Mouse (Mus musculus): ENCODE results near the gene Ampd3.
A peak's percentile ranks its signal among the peaks of the same experiment; 100 is the strongest.

The Ampd3 gene

DNA sequence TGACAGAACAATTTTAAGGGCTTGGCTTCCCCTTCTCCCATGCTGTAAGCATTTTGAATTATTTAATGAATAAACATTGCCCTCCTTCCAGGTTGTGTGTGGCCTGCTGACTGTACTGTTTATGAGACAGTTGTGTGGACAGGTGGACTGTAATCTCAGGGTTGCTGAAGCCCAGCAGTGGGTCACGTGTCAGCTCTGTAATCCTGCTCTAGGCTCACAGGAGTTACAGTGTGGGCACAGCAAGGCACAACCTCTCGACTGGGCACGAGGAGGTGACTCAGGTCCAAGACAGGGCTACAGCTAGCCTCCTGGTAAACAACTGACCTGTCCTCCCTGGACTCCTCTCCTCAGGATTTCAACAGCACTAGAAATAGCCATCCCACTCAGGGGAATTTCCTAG is 4.3 kb downstream of the Ampd3 start:
- no peak for DNase-seq

DNA sequence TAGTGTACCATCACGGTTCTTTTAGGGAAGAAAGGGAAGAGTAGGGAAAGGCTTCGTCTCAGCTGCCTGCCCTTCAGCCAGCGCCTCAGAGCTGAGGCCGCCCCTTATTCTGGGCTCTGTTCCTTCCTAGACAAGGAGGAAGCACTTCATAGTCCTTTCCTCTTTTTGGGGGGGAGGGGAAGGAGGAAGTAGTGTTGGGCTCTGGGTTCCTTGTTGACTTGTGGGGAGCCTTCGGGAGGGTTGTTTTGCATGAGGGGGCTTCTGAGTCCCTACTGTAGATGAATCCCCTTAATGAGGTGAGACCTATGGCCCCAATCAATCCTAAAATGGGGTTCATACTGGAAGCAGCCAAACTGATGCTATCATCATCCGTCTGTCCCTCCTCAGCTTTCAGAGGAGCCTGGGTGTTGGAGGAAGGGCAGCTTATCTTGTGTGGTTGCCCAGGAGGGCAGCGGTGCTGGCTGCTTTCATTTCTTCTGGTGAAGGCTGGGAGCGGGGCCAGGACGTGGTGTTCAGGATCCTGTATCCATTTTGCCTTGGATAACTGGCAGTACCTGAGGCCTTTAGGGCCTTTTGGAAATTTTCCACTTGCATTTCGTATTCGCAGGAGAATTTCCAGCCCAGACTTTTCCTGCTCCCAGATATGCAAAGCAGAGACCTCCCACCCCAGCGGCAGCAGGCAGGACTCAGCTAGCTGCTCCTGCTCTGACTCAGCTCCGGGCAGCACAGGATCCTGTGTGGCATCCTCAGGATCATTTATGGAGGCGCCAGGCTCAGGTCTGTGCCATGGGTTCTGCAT is 5.4 kb downstream of the Ampd3 start:
- peak; percentile 28 to 37 for DNase-seq

DNA sequence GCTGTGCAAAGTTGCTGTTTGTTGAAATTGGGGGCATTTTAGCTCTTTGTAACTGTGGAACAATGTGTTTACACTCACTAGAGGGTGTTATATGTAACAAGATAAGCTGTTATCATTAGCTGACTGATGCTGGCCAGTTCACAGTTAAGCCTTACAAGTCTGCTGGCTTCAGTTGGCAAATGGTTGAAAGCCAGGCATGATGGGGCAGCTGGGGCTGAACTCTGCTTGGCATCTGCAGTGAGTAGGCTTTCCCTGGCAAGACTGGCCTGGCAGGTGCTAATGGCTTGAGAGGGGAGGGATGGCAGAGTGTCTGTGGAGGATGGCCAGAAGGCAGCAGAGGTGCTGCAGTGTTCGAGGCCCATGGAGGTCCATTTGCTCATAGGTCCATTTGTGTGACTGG is 6.1 kb downstream of the Ampd3 start:
- DNase-seq: no peak

DNA sequence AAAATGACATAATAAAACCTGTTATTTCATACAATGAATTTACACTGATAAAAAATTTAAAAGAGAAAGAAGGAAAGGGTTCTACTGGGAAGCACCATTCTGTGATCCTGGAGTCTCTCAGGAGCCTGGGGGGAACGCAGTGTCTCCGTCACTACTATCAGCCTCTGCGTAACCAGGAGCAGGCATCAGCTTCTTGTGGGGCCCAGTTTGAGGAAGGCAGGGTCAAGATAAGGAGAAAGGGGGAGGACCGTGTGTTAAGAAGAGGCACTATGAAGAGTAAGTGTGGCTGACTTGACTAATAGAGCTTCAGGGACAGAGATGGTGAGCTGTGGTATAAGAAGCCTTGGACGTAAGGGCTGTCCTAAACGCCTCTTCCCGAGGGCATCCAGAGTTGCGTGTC is 6.7 kb downstream of the Ampd3 start:
- no peak for DNase-seq

DNA sequence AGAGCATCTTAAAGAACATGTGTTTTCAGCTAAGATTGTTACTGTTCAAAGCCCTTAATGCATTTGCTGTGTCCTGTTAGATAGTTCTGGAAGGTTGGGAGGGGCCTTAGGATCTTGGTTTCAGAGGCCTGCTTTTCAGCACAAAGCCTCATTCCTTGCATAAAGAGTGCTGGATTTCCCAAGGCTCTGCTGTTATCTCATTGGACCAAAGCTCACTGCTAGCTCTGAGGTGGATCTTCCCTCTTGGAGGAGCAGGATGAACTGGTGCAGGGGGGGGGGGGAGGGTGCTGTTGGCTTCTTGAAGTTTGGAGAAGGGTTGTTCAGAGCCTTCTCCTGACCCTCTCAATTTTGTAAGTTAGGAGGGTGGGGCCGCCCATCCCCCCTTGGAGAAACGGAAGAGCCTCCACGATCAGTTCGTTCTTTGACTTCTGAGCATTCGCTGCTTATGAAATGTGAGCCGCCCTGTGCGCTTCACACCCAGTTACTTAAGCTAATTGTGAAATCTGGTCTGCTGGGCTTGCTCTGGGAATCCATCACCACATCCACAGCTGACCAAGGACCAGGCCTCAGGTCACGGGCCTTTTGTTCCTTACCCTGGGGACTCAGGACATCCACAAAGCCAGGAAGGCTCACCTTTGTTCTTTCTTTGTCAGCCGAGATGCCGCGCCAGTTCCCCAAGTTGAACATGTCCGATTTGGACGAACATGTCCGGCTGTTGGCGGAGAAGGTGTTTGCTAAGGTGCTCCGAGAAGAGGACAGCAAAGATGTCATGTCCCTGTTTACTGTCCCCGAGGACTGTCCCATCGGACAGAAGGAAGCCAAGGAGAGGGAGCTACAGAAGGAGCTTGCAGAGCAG is 9.4 kb downstream of the Ampd3 start:
- DNase-seq: no peak

DNA sequence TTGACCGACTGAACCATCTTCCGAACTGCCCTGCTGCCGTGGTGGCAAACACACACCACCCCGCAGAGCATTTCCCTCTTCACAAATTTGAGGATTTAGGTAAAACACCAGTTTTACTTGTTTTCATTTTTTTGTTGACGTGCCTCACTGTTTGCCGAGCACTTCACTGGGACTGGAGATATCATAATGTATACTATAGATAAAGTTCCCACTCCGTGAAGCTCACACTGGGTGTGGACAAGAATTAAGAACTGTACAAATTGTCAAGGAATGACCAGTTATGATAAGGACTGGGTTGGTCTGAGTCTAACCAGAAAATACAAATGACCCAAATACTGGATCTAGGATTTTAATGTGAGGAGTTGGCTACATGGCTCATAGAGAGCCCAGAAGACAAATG is 10.9 kb downstream of the Ampd3 start:
- DNase-seq: no peak

DNA sequence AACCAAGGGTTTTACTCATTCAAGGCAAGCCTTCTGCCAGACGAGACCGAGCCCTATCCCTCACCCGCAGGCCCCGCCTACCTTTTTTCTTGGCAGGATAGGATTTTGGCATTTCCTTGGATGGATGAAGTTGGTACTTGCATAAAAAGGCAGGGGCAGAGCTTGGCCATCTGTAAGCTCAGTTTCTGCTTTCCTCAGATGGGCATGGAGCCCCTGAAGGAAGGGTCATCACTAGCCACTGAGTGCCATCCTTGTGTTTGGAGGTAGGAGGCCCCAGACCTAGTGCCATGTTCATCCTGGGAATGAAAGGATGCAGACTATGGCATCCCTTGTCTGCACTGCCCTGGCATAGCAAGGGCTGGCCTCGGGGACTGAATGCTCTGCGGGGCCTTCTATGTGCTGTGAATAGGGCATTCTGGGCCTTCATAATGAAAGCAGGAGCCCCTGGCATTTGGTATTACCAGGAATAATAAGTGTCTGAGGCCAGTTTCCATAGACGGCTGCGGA is 11.7 kb downstream of the Ampd3 start:
- no peak for DNase-seq

DNA sequence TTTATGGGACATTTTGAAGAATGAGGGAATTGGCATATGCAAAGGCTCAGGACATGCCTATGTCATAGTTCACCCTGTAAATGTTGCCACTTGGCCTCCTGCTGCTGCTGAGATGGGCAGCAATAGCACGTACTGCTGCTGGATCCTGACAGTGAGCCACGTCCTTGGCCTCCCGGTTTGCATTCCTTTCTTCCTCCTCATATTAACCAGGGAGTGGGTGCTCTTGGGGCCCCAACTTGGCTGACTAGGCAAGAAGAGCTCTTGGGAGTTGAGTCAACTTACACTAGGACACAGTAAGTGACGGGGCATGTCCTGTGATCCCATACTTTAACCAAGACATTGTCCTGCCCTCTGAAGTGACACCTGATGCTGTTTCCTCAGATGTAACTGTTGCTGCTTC is 12.5 kb downstream of the Ampd3 start:
- no peak for DNase-seq

DNA sequence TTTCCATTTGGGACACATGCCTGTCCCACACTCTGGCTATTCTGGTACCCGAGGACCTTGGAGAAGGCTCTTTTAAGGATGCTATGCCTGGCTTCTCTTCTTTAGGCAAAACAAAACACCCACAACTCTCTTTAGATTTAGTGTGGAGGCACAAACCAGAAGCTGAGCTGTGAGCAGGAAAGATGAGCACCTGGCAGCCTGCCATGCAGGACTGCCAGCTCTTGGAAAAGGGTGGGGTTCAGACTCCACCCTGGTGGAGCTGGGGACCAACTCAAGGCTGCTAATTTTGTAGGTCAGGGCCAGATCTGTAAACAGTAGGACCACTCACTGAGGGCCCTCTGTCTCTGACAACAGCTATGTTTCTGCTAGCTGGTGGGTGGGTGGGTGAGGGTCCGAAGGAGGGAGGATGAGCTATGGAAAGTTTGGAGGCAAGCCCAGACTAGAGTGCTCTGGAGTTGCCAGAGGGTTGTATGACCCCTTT is 13.3 kb downstream of the Ampd3 start:
- no peak for DNase-seq

DNA sequence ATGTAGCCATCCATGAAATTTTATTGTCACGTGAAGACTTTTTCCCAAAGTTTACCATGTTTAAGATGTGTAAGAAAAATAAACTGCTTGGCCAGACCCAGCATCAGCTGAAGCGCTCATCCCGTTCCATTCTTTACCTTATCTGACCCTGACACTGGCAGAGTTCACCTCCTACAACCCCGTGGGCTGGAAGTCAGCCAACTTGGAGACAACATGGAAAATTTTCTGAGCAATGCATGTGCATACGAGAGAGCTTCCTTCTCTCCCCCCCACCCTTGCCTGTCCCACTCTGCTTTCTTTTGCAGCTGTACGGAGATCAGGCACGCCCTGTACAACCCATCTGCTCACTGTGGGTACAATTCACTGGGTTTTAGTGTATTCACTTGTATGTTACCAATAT is 14.1 kb downstream of the Ampd3 start:
- DNase-seq: no peak

DNA sequence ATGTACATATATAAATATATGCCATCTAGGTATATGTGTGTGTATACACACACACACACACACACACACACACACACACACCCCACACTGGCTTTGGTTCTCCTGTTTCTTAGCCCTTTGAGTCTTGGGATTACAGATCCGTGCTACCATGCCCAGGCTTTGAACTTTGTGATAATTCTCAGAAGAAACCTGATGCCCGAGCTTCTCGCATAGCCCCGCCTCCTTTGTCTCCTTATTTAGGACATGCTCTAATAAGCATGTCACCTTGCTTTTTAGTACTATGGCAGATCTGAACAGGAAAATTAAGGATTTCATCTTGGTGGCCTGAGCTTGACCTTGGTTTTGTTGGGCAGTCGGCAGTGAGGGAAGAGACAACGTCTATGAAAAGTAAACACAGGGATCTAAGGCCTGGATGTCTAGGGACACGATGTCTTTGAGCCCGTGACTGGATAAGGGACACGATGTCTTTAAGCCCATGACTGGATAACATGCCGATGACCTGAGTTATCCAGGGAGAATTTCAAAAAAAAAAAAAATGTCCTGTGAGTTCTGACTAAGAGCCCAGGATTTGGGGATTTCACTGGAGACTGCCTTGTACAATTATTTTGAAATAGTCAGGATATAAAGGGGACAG is 15.0 kb downstream of the Ampd3 start:
- no peak for DNase-seq

DNA sequence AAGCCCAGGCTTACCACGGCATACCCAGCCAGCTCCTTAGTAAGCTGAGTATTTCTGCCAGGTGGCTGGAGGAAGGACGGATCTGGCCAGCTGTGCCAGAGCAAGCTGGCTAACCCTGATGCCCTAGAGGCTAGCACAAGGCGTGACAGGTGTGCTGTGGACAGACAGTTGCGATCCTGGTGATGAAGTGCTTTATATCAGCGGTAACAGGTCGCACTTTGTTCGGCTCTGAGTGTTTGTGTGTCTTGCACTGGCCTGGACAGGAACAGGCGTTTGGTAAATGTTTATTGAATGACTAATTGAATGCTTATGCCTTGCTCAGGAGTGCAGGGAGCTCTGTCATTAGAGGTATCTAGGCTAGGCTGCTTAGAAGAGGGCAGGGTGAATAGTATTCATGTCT is 17.0 kb downstream of the Ampd3 start:
- no peak for DNase-seq

DNA sequence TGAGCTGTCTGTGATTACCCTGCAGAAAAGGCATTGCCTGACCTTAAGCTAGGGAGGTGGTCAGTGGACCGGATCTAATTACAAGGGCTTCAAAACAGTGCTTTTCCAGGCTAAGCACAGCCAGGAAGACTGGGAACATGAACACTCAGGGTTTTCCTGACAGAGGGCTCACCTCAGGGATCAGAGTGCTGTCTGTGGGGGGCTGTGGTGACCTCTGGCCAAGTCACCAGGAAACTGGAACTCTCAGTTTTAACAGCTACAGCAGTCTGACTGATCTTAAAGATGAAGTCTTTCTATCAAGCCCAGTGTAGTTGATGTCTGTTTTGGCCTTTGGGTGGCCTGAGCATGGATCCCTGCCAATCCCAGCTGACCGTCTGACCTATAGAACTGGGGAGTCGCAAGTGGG is 17.7 kb downstream of the Ampd3 start:
- no peak for DNase-seq

DNA sequence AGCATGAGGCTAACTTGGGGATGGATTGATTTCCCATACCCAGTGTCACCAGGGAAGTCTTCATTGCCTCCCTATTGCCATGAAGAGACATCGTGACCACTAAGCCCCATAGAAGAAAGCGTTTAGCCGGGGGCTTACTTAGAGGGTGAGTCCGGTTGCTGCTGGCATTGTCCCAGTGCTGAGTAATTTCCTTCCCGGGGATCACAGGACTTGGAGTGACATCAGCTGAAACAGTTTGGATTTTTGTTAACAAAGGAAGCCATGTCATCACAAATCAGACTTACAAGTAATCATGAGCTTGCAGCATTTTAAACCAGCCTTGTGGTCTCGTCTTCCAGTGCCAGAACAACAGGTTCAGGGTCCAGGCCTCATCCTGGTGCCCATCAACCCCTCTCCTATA is 19.3 kb downstream of the Ampd3 start:
- DNase-seq: no peak

DNA sequence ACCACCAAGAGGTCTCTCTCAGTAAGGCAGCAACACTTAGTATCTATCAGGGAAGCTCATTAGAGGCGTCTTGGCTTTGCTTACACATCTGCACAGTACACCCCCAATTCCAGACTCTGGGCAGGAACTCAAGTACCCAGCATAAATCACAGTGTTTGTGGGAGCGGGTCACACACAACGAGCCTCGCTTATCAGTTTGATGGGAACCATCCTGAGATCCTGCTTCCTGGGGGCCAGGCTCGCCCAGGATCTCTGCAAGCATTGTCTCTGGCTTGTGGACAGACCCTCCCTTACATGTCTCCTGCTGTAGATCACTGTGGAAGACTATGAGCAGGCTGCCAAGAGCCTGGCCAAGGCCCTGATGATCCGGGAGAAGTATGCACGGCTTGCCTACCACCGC is 22.9 kb downstream of the Ampd3 start:
- no peak for DNase-seq

DNA sequence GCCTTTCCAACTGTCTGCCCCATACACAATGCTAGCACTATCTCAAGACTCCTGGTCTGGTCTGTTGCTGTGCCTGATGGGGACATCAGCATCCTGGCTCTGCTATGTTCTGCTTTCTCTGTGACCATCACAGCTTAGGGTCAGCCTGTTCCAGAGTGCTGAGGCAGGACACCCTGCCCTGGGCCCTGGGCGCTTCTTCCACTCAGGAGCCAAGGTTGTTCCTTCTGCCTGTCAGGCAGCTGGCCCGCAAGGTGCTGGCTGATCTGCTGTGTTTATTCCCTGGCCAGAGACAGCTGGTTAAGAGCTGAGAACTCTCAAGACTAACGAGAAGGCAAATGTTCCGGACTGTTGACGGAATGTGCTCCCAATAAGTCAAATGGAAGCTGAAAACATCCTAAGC is 24.2 kb downstream of the Ampd3 start:
- no peak for DNase-seq

DNA sequence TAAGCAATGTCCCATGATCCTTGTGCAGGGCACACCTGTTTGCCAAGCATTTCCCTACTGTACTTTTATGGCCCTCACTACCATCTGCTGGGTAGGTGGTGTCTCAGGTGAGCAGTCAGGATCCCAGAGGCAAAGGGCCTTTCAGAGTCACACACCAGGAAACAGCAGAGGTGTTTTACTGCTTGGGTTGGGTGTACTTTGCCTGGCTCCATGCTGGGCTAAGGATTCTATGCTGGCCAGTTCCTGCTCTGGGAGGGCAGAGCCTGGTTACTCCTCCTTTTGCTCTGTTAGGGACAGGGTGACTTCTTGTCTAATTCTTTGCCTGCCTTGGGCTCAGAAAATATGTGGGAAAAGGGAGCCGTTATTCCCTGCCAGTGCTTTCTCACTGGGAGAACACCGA is 24.8 kb downstream of the Ampd3 start:
- no peak for DNase-seq

DNA sequence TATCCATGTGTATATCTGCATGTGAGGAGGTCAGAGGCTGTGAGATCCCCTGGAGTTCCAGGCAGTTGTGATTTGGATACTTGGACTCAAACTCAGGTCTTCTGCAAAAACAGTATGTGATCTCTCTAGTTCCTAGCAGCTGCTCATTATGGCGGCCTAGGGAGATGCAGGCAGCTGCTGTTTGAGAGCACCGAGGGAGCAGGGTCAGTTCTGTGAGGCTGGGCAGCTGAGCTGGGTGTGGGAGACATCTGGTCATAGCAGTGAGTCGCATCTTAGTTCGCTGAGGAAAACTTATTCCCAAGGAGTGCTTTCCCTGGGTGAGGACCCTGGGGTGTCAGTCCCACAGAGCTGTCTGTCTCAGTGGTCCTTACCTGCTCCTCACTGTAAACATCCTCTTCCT is 26.7 kb downstream of the Ampd3 start:
- no peak for DNase-seq

DNA sequence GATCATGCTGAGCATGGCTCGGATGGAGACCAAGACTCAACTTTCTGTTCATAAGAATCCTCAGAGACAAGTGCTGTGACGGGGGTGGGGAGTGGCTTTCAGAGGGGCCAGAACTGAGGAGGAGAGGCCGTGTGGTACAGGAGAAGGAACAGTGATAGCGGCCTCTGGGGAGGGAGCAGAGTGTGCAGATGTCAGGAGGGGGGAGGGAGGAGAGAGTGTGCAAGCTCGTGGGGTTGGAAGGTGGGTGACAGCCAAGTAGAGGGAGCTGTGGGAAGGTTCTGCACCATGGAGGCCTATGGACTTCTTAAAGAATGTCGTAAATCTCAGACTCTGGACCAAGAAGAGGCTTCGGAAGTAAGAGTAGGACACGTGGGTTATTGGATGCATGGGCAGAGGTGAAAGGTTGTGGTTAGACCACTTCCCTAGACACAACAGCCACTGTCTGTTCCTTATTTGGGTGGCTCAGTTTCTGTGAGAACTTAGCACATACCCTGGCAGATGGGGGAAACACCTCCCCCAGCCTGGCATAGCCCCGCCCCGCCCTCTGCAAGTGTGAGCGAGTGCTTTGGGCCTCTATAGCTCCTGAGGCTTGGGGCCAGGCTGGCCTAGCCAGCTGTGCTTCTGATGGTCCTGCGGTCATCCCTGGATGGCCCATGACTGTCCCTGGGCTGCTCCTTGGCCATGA is 28.5 kb downstream of the Ampd3 start:
- DNase-seq: peak; percentile 71 to 80

DNA sequence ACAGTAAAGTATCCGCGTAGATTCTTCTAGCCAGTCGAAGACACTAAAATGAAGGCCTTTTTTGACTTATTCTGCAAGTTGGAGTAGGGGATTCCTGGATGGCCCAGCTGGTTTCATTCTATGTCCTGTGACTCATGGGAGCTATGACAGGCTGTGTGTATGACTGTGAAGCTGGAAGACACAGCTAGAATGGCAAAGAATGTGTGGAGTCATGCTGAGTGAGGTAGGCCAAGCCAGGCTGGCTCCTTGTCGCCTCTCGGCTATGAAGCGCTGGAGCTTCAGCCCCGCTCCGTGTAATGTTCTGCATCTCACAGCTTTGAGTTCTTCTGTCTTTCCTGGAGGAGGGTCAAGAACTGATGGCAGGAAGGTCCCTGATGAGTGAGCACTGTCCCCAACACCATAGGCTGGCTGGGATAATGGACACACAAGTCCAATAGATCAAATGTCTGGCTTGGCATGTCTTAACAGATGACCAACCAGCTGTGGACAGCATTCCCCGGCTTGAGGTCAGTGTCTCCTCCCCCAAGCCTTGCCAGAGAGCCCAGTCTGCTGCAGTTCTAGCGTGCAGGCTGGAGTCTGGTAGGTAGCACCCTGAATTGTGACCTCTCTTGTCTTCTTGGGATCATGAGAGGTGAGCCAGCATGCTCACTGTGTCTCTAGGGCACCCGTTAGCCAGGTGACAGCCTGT is 29.9 kb downstream of the Ampd3 start:
- no peak for DNase-seq

DNA sequence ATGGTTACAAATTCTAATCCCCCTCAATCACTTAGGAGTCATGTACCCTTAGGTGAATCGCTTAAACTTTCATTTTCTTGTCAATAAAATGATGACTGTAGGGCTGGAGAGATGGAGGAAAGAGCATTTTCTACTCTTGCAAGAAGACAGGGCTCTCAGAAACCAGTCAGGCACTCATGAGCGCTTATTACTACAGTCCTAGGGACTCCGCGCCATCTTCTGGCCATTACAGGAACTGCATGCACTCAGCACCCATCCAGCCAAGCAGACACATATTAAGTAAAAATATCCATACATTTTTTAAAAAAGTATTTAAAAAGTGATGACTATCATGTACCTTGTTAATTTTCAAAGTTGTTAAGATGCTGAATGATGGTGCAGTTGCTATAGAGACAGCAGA is 33.0 kb downstream of the Ampd3 start:
- DNase-seq: peak; percentile 62 to 81

DNA sequence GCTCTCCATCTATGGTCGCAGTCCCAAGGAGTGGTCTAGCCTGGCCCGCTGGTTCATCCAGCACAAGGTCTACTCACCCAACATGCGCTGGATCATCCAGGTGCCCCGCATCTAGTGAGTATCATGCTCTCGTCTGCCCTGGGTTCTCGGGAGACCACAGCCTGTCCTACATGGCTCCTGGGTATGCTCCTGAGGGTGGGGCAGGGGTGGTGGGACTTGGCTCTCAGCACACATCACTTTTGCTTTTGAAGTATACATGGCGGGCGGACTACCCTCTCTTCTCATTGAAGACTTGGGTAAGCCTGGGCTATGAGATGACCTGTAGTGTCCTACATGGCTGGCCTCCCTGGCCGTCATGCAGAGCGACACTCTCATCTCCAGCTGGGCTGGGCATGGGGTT is 35.1 kb downstream of the Ampd3 start:
- DNase-seq: no peak
